Mouse (Mus musculus) brain, embryonic 14.5 days (tissue): ENCODE measurements around the gene Mybbp1a.

Experiments used
- CTCF ChIP-seq: fragments of 200-500 bp; IDR thresholded peaks from 2 replicates; pipeline ENCODE4 v1.5.1; 2012; ENCODE audit warnings: inconsistent platforms, mild to moderate bottlenecking, moderate library complexity, borderline replicate concordance; ENCODE audit not compliant: insufficient read depth, insufficient read length; ENCODE audit errors: extremely low read depth
- POLR2A ChIP-seq: fragments of 200-500 bp; IDR thresholded peaks from 2 replicates; pipeline ENCODE4 v1.6.1; 2012; ENCODE audit warnings: mild to moderate bottlenecking, inconsistent platforms, borderline replicate concordance; ENCODE audit not compliant: poor library complexity, insufficient read depth, insufficient read length, severe bottlenecking; ENCODE audit errors: extremely low read depth

DNA sequence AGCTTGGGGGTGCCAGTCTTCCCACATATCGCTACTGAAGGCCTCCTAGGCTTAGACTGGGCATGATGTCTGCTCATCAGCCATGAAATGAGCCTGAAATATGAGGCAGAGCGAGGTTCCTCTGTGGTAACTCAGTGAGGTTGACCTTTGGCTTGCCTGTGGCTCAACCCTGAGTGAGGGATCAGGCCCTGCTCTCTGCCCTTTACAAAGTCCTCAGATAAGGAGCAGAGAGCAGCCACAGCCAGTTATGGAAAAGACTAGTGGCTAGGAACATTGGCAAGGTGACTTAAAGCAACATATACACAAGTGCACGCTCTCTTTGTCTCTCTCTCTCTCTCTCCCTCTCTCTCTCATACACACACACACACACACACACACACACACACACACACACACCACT, 33.8 kb downstream of the Mybbp1a start:
- TF ChIP-seq POLR2A (no peak), CTCF (no peak)
